Mouse (Mus musculus): Measurements from ENCODE around the gene Ttc28. TPM values are rescaled to one million over a fixed set of nuclear protein-coding genes. Genes with fewer than 3 reads are reported as not detected.

Ttc28 gene
- polyA plus RNA-seq, 1 experiment from 2014 or later: 9.0 TPM

- Histone ChIP-seq H3K27ac (ENCODE audit: low read length) (no peak overlapping the region), H3K36me3 (ENCODE audit: control insufficient read depth, insufficient read depth, low read length) (no peaks in the 10 kb centered on the region), H3K4me3 (replicated peaks; ENCODE audit: low read length) (no peak overlapping the region), H3K4me1 (ENCODE audit: control insufficient read depth, insufficient read depth, low read length) (no peaks in the 10 kb centered on the region), H3K27me3 (ENCODE audit: control insufficient read depth, insufficient read depth, low read length) (no peaks in the 10 kb centered on the region), H3K9me3 (replicated peaks; ENCODE audit: control insufficient read depth, low read length) (no peaks in the 10 kb centered on the region), H3K4me2 (ENCODE audit: low read depth, low read length) (no peak overlapping the region), H3K9ac (ENCODE audit: low read length) (no peak overlapping the region)
- no peak for ATAC-seq (ENCODE audit: insufficient read depth, low FRiP score)
These were observed 20.7 kb downstream of the Ttc28 start for GRCm38 (mm10) chr5:110900331-110900730.

DNA sequence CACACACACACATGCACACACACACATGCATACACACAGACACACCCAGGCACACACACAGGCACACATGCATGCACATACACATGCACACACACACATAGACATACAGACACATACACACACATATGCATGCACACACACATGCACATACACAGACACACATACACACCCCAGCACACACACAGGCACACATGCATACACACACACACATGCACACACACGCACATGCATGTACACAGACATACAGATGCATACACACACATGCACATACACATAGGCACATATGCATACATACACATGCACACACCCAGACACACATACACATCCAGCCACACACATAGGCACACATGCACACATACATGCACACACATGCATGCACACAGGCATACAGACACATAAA lies 27.1 kb downstream of the Ttc28 start:
- Histone ChIP-seq H3K4me2 (ENCODE audit: low read depth, low read length) (no peak overlapping the region), H3K27me3 (ENCODE audit: control insufficient read depth, insufficient read depth, low read length) (no peaks in the 10 kb centered on the region), H3K4me1 (ENCODE audit: control insufficient read depth, insufficient read depth, low read length) (no peaks in the 10 kb centered on the region), H3K4me3 (replicated peaks; ENCODE audit: low read length) (no peak overlapping the region), H3K27ac (ENCODE audit: low read length) (no peak overlapping the region), H3K36me3 (ENCODE audit: control insufficient read depth, insufficient read depth, low read length) (no peaks in the 10 kb centered on the region), H3K9me3 (replicated peaks; ENCODE audit: control insufficient read depth, low read length) (no peaks in the 10 kb centered on the region), H3K9ac (ENCODE audit: low read length) (no peak overlapping the region)
- ATAC-seq (ENCODE audit: insufficient read depth, low FRiP score): no peak
- WGBS: 97% methylated on average over 1 of the region's 1 CpGs

GRCm38 (mm10) chr5:110908879-110909278 lies 29.3 kb downstream of the Ttc28 start:
- Histone ChIP-seq H3K4me1 (ENCODE audit: control insufficient read depth, insufficient read depth, low read length) (no peaks in the 10 kb centered on the region), H3K27me3 (ENCODE audit: control insufficient read depth, insufficient read depth, low read length) (no peaks in the 10 kb centered on the region), H3K9me3 (replicated peaks; ENCODE audit: control insufficient read depth, low read length) (no peaks in the 10 kb centered on the region), H3K4me3 (replicated peaks; ENCODE audit: low read length) (no peak overlapping the region), H3K4me2 (ENCODE audit: low read depth, low read length) (no peak overlapping the region), H3K36me3 (ENCODE audit: control insufficient read depth, insufficient read depth, low read length) (no peaks in the 10 kb centered on the region), H3K9ac (ENCODE audit: low read length) (no peak overlapping the region), H3K27ac (ENCODE audit: low read length) (no peak overlapping the region)
- no peak for ATAC-seq (ENCODE audit: insufficient read depth, low FRiP score)

- no peak overlapping the region for H3K4me2 ChIP-seq (ENCODE audit: low read depth, low read length)
- H3K27me3 ChIP-seq (ENCODE audit: control insufficient read depth, insufficient read depth, low read length): no peaks in the 10 kb centered on the region
- H3K4me3 ChIP-seq (replicated peaks; ENCODE audit: low read length): no peak overlapping the region
- ATAC-seq (ENCODE audit: insufficient read depth, low FRiP score): no peak
- WGBS: 84% methylated on average over 4 of the region's 4 CpGs
- no peak overlapping the region for H3K9ac ChIP-seq (ENCODE audit: low read length)
- no peak overlapping the region for H3K27ac ChIP-seq (ENCODE audit: low read length)
- H3K9me3 ChIP-seq (replicated peaks; ENCODE audit: control insufficient read depth, low read length): no peaks in the 10 kb centered on the region
- H3K4me1 ChIP-seq (ENCODE audit: control insufficient read depth, insufficient read depth, low read length): no peaks in the 10 kb centered on the region
- no peaks in the 10 kb centered on the region for H3K36me3 ChIP-seq (ENCODE audit: control insufficient read depth, insufficient read depth, low read length)
These were observed 30.5 kb downstream of the Ttc28 start for GRCm38 (mm10) chr5:110909955-110910589.

DNA sequence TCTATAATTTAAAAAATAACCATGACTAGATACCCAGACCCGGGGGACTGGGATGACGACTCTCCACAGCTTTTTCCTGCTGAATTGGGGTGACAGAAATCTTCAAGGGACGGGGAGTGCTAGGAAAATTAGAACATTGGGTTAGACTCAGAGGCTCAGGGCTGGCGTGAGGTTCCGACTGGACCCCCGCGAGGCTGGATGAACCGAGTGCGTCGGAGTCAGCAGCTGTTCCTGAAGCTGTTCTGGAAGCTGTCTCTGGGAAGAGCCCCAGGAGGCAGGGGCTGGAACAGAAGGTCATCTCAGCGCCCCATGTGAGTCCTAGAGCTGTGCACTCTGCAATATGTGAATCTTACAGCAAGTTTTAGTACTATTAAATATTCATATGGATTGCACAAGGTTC lies 35.3 kb downstream of the Ttc28 start:
- Histone ChIP-seq H3K27me3 (ENCODE audit: control insufficient read depth, insufficient read depth, low read length) (no peaks in the 10 kb centered on the region), H3K4me3 (replicated peaks; ENCODE audit: low read length) (no peak overlapping the region), H3K9ac (ENCODE audit: low read length) (no peak overlapping the region), H3K4me2 (ENCODE audit: low read depth, low read length) (no peak overlapping the region), H3K27ac (ENCODE audit: low read length) (no peak overlapping the region), H3K9me3 (replicated peaks; ENCODE audit: control insufficient read depth, low read length) (no peaks in the 10 kb centered on the region), H3K36me3 (ENCODE audit: control insufficient read depth, insufficient read depth, low read length) (no peaks in the 10 kb centered on the region), H3K4me1 (ENCODE audit: control insufficient read depth, insufficient read depth, low read length) (no peaks in the 10 kb centered on the region)
- 85% methylated on average over 11 of the region's 11 CpGs for WGBS
- ATAC-seq (ENCODE audit: insufficient read depth, low FRiP score): no peak

- no peak overlapping the region for H3K4me3 ChIP-seq (replicated peaks; ENCODE audit: low read length)
- no peak overlapping the region for H3K9ac ChIP-seq (ENCODE audit: low read length)
- WGBS: 80% methylated on average over 3 of the region's 3 CpGs
- ATAC-seq (ENCODE audit: insufficient read depth, low FRiP score): no peak
- no peaks in the 10 kb centered on the region for H3K9me3 ChIP-seq (replicated peaks; ENCODE audit: control insufficient read depth, low read length)
- H3K27ac ChIP-seq (ENCODE audit: low read length): no peak overlapping the region
- H3K4me2 ChIP-seq (ENCODE audit: low read depth, low read length): no peak overlapping the region
- H3K36me3 ChIP-seq (ENCODE audit: control insufficient read depth, insufficient read depth, low read length): no peaks in the 10 kb centered on the region
- H3K4me1 ChIP-seq (ENCODE audit: control insufficient read depth, insufficient read depth, low read length): no peaks in the 10 kb centered on the region
- no peaks in the 10 kb centered on the region for H3K27me3 ChIP-seq (ENCODE audit: control insufficient read depth, insufficient read depth, low read length)
These were observed 36.6 kb downstream of the Ttc28 start for GRCm38 (mm10) chr5:110916241-110916640.

DNA sequence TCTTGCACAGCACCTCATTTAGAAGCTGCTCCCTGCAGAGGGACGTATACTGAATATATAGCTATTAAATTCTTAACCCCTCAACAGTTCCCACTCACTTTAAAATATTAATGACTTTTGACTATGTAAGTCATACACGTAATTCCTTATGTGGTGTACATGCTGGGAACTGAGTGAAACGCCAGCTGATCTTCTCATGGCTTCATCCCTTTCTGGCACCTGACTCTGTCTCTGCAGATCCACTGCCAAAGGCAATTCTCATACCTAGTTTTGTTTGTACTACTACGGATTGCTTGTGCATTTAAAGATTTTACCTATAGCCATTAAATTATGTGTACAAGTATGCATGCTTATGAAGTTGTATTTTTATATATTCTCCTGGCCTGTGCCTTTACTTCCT lies 39.9 kb downstream of the Ttc28 start:
- no peaks in the 10 kb centered on the region for H3K4me1 ChIP-seq (ENCODE audit: control insufficient read depth, insufficient read depth, low read length)
- no peak overlapping the region for H3K4me2 ChIP-seq (ENCODE audit: low read depth, low read length)
- no peaks in the 10 kb centered on the region for H3K27me3 ChIP-seq (ENCODE audit: control insufficient read depth, insufficient read depth, low read length)
- no peak overlapping the region for H3K4me3 ChIP-seq (replicated peaks; ENCODE audit: low read length)
- H3K9ac ChIP-seq (ENCODE audit: low read length): no peak overlapping the region
- no peaks in the 10 kb centered on the region for H3K36me3 ChIP-seq (ENCODE audit: control insufficient read depth, insufficient read depth, low read length)
- ATAC-seq (ENCODE audit: insufficient read depth, low FRiP score): no peak
- H3K27ac ChIP-seq (ENCODE audit: low read length): no peak overlapping the region
- no peaks in the 10 kb centered on the region for H3K9me3 ChIP-seq (replicated peaks; ENCODE audit: control insufficient read depth, low read length)
- 79% methylated on average over 4 of the region's 4 CpGs for WGBS

DNA sequence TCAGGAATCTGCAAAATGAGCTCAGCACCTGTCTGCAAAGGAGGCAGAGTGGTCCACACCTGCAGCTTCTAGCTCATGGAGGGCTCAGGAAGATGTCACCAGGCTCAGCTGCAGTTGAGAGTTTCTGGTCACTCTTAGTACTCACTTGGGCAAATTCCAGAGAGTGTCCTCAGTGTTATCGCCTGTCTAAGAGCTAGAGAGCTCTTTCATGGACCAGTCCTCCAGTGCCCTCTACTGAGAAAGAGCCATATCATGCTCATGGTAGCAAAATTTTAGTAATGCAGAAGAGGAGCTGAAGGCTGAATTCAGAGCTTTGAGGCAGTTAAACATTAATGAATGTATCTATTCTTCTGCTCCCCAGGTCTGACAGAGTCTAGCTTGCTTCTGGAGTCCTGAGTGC lies 43.7 kb downstream of the Ttc28 start:
- H3K9ac ChIP-seq (ENCODE audit: low read length): no peak overlapping the region
- no peak overlapping the region for H3K4me2 ChIP-seq (ENCODE audit: low read depth, low read length)
- 22% methylated on average over 1 of the region's 1 CpGs for WGBS
- H3K9me3 ChIP-seq (replicated peaks; ENCODE audit: control insufficient read depth, low read length): no peaks in the 10 kb centered on the region
- H3K4me1 ChIP-seq (ENCODE audit: control insufficient read depth, insufficient read depth, low read length): 0 out of 2 replicates have a peak, but pooled peaks cover 3% of the 10 kb centered on the region
- no peaks in the 10 kb centered on the region for H3K27me3 ChIP-seq (ENCODE audit: control insufficient read depth, insufficient read depth, low read length)
- H3K36me3 ChIP-seq (ENCODE audit: control insufficient read depth, insufficient read depth, low read length): no peaks in the 10 kb centered on the region
- no peak for ATAC-seq (ENCODE audit: insufficient read depth, low FRiP score)
- no peak overlapping the region for H3K4me3 ChIP-seq (replicated peaks; ENCODE audit: low read length)
- H3K27ac ChIP-seq (ENCODE audit: low read length): no peak overlapping the region

DNA sequence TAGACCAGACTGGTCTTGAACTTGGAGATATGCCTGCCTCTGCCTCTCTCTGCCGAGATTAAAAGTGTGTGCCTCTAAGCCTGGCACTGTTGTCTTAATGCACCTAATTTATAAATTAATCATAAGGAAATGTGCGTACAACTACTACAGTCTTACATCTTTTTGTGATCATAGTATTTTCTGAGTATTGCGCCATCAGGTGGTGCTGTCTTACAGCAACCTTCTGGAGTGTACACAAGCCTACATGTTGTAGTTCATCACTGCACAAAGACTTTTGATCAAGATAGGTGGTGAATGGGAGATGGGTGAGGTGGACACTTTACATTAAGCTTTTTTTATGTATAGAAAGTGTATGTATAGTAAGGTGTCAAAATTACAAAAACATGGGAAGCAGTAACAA lies 45.0 kb downstream of the Ttc28 start:
- no peak overlapping the region for H3K9ac ChIP-seq (ENCODE audit: low read length)
- 89% methylated on average over 3 of the region's 3 CpGs for WGBS
- ATAC-seq (ENCODE audit: insufficient read depth, low FRiP score): no peak

DNA sequence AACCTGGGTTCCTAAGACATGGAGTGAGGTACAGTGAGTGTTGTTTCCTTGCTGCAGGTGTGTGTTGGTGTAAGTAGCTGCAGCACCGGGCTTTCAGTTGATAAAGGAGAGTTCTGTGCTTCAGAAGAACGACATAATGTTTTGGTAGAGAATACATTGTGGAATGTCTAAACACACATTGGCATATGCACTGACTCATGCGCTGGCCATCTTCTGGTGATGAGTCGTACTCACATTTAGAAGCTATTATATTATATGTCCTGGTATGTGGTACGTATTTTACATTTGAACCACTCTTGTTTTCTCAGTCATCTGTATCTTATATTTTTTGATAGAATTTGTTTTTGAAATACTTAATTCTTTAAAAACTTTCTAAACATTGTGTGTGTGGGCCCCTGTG lies 46.2 kb downstream of the Ttc28 start:
- Histone ChIP-seq H3K9me3 (replicated peaks; ENCODE audit: control insufficient read depth, low read length) (no peaks in the 10 kb centered on the region), H3K27ac (ENCODE audit: low read length) (no peak overlapping the region), H3K4me1 (ENCODE audit: control insufficient read depth, insufficient read depth, low read length) (0 out of 2 replicates have a peak, but pooled peaks cover 5% of the 10 kb centered on the region), H3K4me3 (replicated peaks; ENCODE audit: low read length) (no peak overlapping the region), H3K4me2 (ENCODE audit: low read depth, low read length) (no peak overlapping the region), H3K9ac (ENCODE audit: low read length) (no peak overlapping the region), H3K36me3 (ENCODE audit: control insufficient read depth, insufficient read depth, low read length) (no peaks in the 10 kb centered on the region), H3K27me3 (ENCODE audit: control insufficient read depth, insufficient read depth, low read length) (no peaks in the 10 kb centered on the region)
- no peak for ATAC-seq (ENCODE audit: insufficient read depth, low FRiP score)
- WGBS: 62% methylated on average over 5 of the region's 5 CpGs

More for the DNA sequence above, 45.0 kb downstream of the Ttc28 start:
- H3K27ac ChIP-seq (ENCODE audit: low read length): no peak overlapping the region
- H3K4me3 ChIP-seq (replicated peaks; ENCODE audit: low read length): no peak overlapping the region
- 0 out of 2 replicates have a peak, but pooled peaks cover 5% of the 10 kb centered on the region for H3K4me1 ChIP-seq (ENCODE audit: control insufficient read depth, insufficient read depth, low read length)
- no peaks in the 10 kb centered on the region for H3K9me3 ChIP-seq (replicated peaks; ENCODE audit: control insufficient read depth, low read length)
- H3K36me3 ChIP-seq (ENCODE audit: control insufficient read depth, insufficient read depth, low read length): no peaks in the 10 kb centered on the region
- no peak overlapping the region for H3K4me2 ChIP-seq (ENCODE audit: low read depth, low read length)
- H3K27me3 ChIP-seq (ENCODE audit: control insufficient read depth, insufficient read depth, low read length): no peaks in the 10 kb centered on the region
